Mouse (Mus musculus): ENCODE results near the gene Mertk.

DNA sequence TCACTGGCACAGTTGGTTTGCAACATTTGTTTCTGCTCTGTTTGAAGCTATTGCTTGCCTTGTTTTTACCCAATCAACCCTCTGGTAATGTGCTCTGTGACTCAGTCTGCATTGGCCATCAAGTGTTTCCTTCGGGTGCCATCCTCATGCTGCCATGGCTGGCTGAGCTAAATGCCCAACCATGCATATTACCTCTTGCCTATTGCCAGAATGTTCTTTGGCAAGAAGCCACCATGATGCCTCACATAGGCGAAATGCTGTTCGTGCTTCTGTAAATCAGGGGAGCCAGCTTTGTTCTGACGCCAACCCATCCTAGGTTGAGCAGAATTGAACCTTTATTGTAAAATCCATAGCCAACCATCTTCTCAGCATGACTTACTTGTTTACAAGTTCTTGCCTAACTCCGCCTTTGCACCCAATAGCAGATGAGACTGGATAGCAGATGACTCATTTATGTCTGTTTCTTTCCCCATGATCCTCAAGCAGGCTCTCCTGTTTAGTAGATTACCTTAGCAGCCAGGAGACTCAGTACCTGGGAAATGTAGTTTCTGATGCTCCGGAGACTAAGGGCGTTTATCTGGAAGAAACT, 73.1 kb downstream of the Mertk start:
- TF ChIP-seq EP300 (IDR thresholded peaks at IDR 0.05; ENCODE audit: low read depth) (no peak), CTCF (IDR thresholded peaks at IDR 0.05; ENCODE audit: low read depth) (no peak)

Measured in liver, embryonic 14.5 days (tissue).